Mouse (Mus musculus): ENCODE measurements around the gene Ppp1r13b. TPM values are rescaled to one million over a fixed set of nuclear protein-coding genes. Genes with fewer than 3 reads are reported as not detected.

The Ppp1r13b gene
- polyA plus RNA-seq, 1 experiment: 18.8 TPM

- DNase-seq (ENCODE audit: low read depth, low spot score): no peak
- WGBS: 64% methylated on average over 15 of the region's 15 CpGs
Observed at GRCm38 (mm10) chr12:111842565-111843433, 65.1 kb downstream of the Ppp1r13b start.

GRCm38 (mm10) chr12:111833457-111833856 lies 74.5 kb downstream of the Ppp1r13b start:
- no peak for DNase-seq (ENCODE audit: low read depth, low spot score)
- WGBS: 86% methylated on average over 10 of the region's 10 CpGs

DNA sequence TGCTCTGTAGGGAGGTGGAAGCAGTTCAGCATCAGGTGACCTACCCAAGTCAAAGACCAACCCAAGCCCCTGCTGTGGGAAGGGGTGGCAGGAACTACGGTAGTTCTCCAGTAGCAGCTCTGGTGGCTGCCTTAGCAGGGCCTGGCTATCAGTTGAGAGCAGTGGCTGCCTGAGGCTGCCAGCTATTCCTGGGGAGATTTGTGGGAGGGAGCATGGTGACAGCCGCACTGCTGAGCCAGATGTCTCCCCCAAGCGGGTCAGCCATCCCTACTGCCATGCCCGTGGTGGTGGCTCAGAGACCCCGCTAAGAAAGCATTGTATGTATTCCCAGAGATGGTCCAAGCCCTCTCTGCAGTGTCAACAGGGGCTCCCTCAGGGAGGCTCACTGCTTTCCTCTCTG lies 75.3 kb downstream of the Ppp1r13b start:
- WGBS: 91% methylated on average over 5 of the region's 5 CpGs
- no peak for DNase-seq (ENCODE audit: low read depth, low spot score)

- 84% methylated on average over 10 of the region's 10 CpGs for WGBS
- DNase-seq (ENCODE audit: low read depth, low spot score): no peak
Observed at GRCm38 (mm10) chr12:111830375-111830774, 77.5 kb downstream of the Ppp1r13b start.

DNA sequence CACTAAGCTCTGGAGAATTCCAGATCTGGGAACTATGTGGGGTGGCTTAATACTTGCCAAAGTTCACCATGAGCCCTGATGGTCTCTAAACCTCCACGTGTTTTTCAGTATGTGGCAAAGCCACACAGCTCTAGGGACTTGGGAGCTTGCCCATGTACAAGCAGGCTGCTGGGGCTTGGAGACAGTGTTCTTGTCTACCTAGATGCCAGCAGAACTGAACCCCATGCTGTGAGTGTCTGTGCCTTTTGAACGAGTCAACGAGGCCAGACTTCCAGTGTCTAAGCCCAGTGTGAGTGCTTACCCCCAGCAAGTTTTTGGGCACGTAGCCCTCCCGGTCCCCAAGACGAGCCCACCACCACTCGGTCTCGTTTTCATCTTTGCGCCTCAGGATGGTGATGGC lies 78.0 kb downstream of the Ppp1r13b start:
- 89% methylated on average over 9 of the region's 9 CpGs for whole genome bisulfite sequencing
- DNase-seq (ENCODE audit: low read depth, low spot score): no peak

DNA sequence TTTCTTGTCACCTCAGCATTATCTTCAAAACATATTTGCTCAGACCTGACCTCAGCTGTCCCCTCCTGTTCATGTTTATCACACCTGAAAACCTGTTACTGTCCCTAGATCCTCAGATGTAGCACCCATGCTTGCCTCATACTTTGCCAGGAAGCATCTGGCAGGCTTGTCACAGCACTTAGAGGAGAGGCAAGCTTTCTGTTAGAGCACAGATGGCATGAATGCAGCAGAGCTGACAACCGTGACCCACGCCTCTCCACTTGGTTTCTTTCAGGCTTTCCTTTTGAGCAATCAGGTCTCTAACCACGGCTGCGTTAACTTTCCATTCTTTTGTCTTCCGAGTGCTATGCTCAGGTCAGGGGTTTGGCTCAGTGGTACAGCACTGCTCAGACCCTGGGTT lies 78.5 kb downstream of the Ppp1r13b start:
- 84% methylated on average over 5 of the region's 5 CpGs for WGBS
- DNase-seq (ENCODE audit: low read depth, low spot score): no peak

DNA sequence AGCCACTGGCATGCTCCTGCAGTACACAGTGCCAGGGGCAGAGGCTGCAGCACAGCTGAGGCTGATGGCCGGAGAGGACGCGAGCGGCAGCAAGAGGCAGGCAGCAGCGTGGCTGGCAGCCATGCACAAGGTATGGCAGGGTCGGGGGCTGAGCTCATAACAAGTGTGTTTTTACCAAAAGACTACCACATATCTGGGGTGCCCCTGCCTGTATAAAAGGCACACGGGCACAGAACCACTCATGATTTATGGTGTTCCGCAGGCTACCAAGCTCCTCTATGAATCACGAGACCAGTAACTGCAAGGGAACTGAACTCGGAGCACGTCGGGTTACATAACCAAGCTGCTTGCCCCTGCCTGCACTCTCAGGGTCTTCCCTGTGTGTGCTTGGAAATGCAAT lies 80.4 kb downstream of the Ppp1r13b start:
- 87% methylated on average over 12 of the region's 12 CpGs for WGBS

GRCm38 (mm10) chr12:111821931-111822330 lies 86.0 kb downstream of the Ppp1r13b start:
- WGBS: 72% methylated on average over 4 of the region's 4 CpGs
- no peak for DNase-seq (ENCODE audit: low read depth, low spot score)

More for the DNA sequence above, 80.4 kb downstream of the Ppp1r13b start:
- no peak for DNase-seq (ENCODE audit: low read depth, low spot score)

DNA sequence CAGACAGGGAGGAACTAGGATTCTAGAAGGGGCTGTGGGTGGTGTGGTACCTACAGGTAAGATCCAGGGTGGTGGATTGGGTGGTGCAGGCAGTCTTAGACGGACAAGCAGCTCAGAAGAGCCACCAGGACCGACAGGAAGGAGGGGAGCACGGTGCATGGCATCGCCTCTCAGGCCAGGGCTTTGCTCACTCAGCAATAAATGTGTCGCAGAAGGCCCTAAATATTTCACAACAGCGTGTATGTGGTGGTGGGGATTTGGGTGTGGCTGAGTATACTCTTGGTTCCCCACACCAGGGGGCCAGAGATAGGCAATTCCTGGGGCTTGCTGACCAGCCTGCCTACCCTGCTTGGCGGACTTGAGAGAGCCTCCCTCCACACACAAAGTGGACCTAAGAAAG lies 87.2 kb downstream of the Ppp1r13b start:
- DNase-seq (ENCODE audit: low read depth, low spot score): no peak
- WGBS: 54% methylated on average over 7 of the region's 7 CpGs

GRCm38 (mm10) chr12:111819936-111820335 lies 88.0 kb downstream of the Ppp1r13b start:
- no peak for DNase-seq (ENCODE audit: low read depth, low spot score)
- WGBS: 37% methylated on average over 8 of the region's 8 CpGs

DNA sequence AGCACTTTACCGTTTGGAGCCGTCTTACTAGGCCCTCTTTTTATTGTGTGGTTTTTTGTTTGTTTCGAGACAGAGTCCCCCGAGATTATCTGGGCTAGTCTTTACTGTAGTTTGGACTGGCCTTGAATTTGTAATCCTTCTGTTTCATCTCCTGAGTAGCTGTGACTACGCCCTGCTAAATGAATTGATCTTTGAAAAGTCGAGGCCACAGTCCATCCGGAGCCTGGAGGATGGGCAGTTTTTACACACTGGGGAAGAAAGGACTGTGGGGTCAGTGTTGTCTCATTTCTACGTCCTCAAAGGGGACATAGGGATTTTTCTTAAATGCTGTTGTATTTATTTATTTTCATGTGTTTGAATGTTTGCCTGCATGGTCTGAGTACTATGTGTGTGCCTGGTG lies 89.9 kb downstream of the Ppp1r13b start:
- 35% methylated on average over 8 of the region's 8 CpGs for WGBS

GRCm38 (mm10) chr12:111816967-111817366 lies 90.9 kb downstream of the Ppp1r13b start:
- no peak for DNase-seq (ENCODE audit: low read depth, low spot score)
- WGBS: 30% methylated on average over 9 of the region's 9 CpGs

More for the DNA sequence above, 89.9 kb downstream of the Ppp1r13b start:
- DNase-seq (ENCODE audit: low read depth, low spot score): no peak

- 26% methylated on average over 13 of the region's 13 CpGs for WGBS
Observed at GRCm38 (mm10) chr12:111816528-111816927, 91.4 kb downstream of the Ppp1r13b start.

GRCm38 (mm10) chr12:111814769-111815762 lies 92.8 kb downstream of the Ppp1r13b start:
- peak; percentile 68 for DNase-seq (ENCODE audit: low read depth, low spot score)
- 11% methylated on average over 19 of the region's 19 CpGs for WGBS

More at GRCm38 (mm10) chr12:111816528-111816927, 91.4 kb downstream of the Ppp1r13b start:
- DNase-seq (ENCODE audit: low read depth, low spot score): no peak

DNA sequence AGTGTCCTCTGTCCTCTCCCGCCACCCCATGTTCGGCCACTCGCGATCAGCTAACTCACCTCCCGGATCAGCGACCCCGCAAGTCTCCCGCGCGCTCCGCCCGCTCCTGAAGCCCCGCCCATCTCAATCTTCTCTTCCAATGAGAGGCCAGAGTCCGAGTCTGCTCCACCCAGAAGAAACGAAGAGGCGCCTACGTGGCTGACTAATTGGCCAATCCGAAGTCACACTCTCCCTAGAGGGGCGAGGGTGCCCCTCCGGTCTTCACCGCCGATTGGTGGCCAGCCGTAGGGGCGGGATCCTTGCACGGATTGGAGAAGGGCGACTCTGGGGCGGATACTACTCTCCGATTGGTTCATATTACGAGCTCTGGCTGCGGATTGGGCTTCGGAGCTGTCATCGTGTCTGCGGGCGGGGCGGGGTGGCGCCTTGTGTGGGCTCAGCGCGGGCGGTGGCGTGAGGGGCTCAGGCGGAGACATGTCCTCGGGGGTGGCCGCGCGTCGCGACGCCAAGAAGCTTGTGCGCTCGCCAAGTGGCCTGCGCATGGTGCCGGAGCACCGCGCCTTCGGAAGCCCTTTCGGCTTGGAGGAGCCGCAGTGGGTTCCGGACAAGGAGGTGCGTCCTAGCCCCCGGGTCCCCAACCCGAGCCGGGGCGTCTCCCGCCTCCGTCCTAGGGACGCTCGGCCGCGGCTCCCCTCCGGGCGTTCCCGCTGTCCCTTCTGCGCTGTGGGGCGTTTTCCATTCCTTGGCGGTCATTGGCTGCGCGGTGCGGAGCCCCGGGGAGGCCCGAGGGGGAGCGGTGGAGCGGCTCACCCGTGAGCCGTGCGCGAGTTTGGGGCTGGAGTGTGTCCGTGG lies 93.9 kb downstream of the Ppp1r13b start, which contains the start of the genes Xrcc3 and Zfyve21:
TSS of gene Xrcc3 (minus strand) at position 108 of the 852 bp plus-strand sequence.
TSS of gene Zfyve21 (plus strand) at position 405 of the 852 bp plus-strand sequence.
- WGBS: under 1% methylated on average over 87 of the region's 87 CpGs
- DNase-seq (ENCODE audit: low read depth, low spot score): peak; percentile 98

DNA sequence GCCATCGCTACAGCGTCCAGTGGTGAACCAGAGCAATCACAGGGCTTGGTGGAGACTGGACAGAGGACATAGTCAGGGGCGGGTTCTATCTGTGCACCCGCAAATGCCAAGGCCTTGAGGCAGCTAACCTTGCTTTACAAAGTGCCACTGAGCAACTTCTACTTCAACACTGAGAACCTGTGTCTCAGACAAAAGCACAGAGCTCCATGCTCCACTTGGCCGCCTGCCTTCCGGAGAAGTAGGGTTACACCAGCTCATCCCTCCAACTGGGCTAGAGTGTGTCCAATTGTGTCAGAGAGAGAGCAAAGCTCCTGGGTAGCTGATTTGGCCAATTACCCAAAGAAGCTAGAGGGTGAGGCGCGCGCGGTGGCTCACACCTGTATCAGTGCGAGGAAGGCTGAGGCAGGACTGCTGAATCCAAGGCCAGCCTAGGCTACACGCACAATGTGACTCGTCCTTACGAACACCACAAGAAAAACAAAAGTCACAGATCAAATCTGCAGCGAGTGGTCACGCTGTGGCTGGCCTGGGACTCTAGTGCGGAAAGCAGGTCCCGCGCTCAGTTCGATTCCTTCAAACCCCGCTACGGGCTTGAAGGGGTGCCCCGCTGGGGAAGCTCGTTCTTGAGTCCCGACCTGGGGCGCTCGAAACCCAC lies 94.7 kb downstream of the Ppp1r13b start:
- WGBS: 3% methylated on average over 27 of the region's 27 CpGs
- DNase-seq (ENCODE audit: low read depth, low spot score): no peak

DNA sequence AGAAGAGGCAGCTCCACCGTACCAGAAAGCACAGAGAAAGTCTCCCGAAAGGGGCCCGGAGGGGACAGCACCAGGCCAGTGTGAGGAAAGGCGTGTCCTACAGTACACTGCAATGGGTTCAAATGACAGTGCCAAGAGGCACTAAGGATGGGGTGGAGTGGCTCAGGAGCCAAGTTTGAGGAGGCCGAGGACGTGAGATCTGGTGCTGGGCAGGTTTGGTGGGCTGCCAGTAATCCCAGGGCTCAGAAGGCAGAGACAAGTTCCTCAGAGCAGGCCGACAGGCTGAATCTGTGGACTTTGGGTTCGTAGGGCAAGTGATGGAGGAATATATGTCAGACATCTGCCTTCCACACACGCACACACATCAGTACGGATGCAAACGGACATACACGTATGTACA lies 95.3 kb downstream of the Ppp1r13b start:
- WGBS: 40% methylated on average over 12 of the region's 12 CpGs
- DNase-seq (ENCODE audit: low read depth, low spot score): no peak

DNA sequence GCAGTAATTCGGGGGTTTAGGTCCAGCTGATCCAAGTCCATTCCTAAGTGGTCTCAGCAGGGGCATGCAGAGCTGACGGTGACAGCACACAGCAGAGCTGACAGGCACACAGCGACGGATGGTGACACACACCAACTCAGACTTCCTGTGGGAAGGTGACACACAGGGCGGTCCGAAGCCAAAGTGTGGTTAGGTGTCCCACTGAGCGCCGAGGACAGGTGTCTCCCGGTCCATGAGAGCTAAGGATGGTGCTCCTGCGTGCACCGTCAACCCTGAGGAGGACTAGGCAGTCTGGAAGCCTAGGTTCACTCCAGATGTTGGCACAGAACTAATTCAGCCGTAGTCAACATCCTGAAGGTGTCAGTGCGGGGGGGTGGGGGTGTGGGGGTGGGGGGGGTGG lies 95.8 kb downstream of the Ppp1r13b start:
- 89% methylated on average over 13 of the region's 13 CpGs for WGBS
- DNase-seq (ENCODE audit: low read depth, low spot score): no peak

GRCm38 (mm10) chr12:111809762-111810161 lies 98.1 kb downstream of the Ppp1r13b start:
- DNase-seq (ENCODE audit: low read depth, low spot score): peak; percentile 56
- WGBS: 3% methylated on average over 9 of the region's 9 CpGs
